Mouse (Mus musculus) E14TG2a.4 (cell line): ENCODE measurements around the gene Sptan1.

Experiments
- CTCF ChIP-seq: conservative IDR thresholded peaks from 2 replicates; pipeline ENCODE4 v1.5.1; 2014; ENCODE audit warnings: low read length
- NANOG ChIP-seq: IDR thresholded peaks from 2 replicates; pipeline ENCODE4 v1.6.1; 2014; ENCODE audit warnings: borderline replicate concordance, low read length, mixed read lengths
- POU5F1 ChIP-seq: IDR thresholded peaks from 2 replicates; pipeline ENCODE4 v1.6.1; 2014; ENCODE audit warnings: low read length, borderline replicate concordance

- TF ChIP-seq CTCF (no peak), NANOG (no peak), POU5F1 (no peak)
Measured at GRCm38 (mm10) chr2:30037762-30038161, 72.4 kb downstream of the Sptan1 start.
